Mouse (Mus musculus) liver, adult (tissue): Measurements from ENCODE around the gene Zfp422.

Source experiments
- GATA4 ChIP-seq: IDR thresholded peaks from 2 replicates; pipeline ENCODE4 v1.6.1; 2014; ENCODE audit warnings: mild to moderate bottlenecking, low read length; ENCODE audit not compliant: insufficient replicate concordance

Gene Zfp422

DNA sequence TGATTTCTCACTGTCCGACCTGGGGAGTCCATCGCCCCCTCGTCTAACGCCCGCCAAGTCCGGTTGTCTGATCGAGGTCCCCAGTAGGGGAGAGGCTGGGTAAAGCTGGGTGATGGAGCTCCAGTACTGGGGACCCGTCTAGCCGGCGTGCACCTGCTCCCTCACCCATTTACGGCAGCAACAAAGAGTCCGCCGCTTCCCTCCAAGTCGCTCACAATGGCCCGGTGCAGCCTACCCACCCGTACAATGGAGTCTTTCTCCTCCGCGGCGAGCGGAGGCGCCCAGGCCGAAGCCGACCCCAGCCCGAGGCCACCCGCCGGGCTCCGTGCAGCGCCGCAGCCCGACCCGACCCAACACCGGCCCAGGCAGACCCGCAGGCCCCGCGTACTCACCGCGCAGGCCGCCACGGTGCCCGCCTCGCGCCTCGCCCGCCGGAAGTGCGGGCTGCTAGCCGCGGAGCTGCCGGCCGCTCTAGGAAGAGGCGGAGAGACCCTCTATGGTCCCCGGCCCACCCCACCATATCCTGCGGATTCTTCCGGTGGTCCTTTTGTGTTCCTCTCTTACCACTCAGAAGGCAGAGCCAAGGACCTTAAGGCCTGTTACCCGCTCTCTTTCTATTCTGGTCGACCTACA, at the start of gene Zfp422:
Gene Zfp422, minus strand, starts transcription at position 461 of the 633 bp plus-strand sequence.
- no peak for TF ChIP-seq GATA4

DNA sequence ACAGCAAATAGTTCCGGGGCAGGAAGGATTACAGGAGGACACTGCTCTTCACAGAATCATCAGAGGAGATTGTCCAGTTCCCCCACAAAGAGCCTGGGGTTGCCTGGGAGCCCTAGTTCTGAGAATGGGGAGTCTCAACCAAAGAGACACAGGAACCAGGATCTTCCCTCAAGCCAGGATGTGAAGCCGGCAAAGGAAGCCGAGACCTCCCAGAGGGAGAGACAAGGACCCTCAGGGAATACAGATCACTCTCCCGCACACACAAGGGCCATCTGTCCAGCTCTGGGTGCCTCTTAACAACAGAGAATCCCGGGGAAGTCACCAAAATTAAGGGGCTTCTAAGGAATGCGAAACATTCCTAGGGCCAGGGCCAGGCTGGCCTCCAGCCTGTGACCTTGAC, 48.5 kb upstream of the Zfp422 start:
- TF ChIP-seq GATA4, result no peak

DNA sequence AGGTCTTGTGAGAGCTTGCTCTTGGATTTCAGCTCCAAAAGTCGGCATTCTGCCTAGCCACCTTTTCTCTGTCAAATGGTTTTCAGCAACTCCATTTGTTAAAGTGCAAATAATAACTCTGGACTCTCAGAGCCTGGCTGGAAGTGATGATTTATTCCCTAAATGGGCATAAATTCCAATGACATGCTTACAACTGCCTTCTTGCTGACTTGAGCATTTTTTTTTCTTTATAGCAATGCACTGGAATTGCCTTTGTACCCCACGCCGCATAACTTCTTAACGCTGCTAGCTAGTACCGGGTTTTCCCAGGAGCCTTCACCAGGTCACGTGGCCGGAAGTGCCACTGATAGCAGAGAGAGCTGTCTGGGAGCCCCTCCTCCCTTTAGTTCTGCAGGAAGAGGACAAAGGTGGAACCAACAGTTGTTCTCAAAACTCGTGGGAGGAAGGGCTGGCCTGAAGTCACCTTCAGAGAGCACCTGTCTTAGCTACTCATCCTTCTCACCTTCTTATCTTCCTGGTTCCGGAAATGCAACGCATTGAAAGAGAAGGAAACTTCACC, 47.6 kb upstream of the Zfp422 start:
- TF ChIP-seq GATA4, result no peak

DNA sequence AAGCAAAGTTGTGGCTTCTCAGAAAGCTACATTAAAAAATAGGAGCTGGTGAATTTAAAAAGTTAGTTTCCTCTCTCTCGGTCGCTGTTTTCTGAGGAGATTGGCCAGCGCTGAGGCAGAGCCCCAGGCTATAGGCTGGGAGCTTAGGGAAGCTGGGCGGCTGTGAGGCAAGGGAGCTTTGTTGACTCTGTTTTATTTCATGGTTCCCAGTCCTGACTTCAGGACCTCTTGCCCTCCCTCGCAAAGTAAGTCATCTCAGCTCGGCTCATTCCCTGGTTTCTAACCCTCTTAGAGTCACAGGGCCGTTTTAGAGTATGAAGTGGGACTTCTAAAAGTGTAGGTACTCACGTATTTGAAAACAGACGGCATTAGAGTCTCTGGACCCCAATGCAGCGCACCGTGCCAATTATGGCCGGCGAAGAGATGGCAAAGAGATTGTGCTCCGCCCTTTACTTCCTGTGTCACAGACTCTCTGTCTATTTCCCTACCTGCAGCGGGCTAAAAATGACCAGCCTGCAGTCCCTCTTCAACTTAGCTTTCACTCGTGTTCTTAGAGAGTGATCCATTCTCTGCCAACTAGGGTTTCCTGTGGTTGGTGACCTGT, 45.6 kb upstream of the Zfp422 start:
- TF ChIP-seq GATA4, result no peak

DNA sequence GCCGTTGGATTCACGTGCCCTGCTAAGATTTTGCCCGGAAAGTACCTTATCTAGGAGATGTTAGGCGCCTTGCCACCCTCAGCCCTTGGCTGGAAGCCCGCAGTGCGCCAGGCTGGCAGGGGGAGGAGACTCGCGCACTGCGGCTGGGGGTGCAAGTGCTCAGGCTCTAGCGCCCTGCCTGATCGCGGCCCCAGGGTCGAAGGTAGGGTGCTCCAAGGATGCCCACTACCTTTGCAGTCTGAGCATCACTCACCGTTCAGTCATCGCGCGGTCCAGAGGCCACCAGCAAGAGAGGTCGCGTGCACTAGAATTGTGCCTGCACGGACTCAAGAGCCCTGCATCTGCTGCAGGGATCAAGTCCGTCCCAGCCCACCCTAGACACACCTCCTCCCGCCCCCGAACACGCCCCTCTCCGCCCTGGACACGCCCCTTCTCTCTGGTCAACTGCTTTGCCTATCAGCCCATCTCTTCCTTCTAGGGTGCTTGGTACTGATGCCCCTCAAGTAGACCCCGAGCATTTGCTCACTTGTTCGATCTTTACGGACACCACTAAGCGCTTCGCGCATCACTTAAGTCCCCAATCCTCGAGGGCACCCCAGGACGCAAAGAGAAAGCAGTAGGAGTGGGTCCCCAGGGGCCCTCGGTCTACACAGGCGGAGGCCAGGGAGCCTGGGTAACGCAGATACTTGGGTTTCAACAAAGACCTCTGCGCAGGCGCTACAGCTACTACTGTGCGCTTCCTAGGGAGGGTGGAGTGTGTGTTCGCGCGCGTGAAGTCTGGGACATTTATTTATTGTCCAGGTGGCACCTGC, 44.9 kb upstream of the Zfp422 start, which contains the start of gene Rassf4:
Gene Rassf4, minus strand, starts transcription at position 482 of the 812 bp plus-strand sequence.
- no peak for TF ChIP-seq GATA4

DNA sequence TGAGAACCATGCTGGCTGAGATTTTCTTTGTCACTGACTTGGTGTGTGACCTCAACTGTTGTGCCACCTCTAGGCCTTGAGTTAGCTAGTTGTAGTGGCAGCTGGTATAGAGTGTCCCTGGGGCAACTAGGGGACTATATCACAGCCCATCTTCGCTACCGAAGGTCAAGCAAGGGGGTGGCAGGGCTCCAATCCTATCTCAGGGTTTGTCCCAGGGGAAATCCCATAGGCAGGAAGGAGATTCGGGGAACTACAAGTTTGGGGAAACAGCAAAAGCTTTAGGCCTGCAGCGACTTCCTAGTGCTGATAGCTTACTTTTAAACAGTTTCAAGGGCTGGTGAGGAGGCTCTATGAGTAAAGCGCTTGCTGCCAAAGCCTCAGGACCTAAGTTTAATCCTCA, 43.5 kb upstream of the Zfp422 start:
- TF ChIP-seq GATA4, result no peak

DNA sequence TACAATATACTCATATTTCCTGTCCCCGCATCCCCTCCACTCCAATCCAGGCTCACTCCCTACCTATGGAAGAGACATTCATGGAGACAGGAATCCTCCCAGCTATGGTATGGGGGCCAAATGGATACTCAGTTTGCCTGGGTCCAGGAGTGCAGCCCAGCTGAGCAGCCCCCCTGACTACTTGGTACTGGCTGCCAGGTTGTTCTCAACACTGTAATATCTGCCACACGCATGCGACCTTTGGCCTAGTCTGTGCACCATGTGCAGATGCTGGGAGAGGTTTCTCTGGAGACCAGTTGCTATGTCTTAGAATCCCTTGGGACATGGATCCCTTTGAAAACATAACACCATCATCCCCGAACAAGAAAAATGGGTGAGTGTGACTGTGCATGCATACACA, 43.0 kb upstream of the Zfp422 start:
- no peak for TF ChIP-seq GATA4

DNA sequence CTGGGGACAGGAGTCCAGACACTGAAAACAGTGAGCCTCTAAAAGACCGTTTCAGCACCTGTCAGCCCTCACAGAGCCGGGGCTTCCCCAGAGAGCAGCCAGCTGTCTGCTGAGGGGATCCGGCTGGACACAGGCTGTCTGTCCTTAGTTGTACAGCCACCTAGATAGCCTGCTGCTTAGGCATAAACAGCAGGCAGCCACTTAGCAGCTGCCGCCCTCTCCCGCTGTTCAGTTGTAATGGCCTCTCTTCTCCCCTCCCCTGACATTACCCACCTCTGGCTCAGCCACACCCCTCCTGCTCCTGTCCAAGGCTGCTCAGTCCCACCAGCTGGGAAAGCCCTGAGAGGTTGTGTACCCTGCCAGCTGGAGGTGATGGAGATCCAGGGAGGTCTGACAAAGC, 42.2 kb upstream of the Zfp422 start:
- TF ChIP-seq GATA4, result no peak

DNA sequence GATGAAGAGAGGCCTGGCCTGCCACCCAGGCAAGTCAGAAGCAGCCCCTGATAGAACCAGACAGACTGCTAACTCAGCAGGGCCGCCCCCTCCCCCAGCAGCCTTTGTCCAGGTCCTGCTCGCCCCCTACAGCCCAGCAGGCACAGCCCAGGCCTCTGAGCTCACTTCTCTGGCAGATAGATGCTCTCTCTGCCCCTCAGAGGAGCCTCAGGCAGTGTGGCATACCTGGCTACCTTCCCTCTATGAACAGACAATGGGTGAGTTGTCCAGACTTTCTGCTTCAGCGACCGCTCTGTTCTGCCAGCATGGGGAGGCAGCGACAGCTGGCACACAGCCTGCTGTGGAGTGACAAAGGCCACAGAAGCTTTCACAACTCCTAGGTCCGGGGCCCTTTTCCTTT, 41.3 kb upstream of the Zfp422 start:
- no peak for TF ChIP-seq GATA4

DNA sequence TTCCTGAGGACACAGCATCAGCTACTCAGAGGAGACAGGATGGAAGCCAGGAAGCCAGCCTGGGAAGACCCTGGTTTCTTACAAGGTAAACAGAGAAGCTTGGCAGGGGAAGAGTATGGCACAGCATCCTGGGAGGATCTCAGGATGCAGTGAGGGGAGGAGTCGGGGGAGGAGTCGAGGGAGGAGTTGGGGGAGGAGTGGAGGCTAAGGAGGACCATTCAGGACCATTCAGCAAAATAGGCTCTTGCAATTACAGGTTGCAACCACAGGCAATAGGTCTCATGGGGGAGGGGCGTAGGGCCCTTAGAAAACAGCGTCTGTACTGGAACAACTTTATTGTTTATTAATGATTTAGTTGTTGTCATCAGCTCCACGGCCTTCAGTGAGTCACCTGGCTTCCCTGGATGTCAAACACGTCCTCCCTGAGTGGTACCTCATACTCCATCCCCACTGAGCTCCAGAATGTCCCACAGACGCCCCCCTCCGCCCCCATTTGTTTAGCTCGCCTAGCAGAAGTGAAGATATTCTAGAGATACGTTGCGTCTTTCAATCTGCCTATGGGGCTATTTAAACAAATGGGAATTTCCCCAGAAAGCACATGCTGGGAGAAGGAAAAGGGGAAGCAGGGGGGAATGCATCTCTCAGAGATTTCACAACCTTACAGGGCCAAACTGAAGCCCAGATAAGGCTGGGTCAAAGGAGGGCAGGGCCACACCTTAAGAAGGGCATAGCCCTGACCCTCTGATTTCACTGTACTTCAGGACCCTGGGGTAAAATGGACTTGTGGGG, 40.1 kb upstream of the Zfp422 start:
- no peak for TF ChIP-seq GATA4

DNA sequence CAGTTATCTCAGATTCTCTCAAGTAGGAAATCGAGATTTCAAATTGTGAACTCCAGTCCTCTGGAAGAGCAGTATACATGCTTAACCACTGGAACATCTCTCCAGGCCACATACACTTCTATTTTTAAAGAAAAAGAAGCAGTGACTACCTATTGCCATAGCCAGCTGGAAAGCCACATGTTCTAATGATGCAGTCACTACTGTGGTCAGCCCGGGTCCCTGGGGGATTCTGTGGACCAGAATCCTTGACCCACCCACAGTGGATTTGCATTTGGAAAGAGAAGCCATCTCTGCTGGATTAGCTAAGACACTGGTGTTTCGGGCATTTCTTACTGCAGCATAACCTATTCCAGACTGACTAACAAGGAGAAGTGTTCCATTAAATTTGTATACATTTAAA, 38.6 kb upstream of the Zfp422 start:
- TF ChIP-seq GATA4, result no peak

DNA sequence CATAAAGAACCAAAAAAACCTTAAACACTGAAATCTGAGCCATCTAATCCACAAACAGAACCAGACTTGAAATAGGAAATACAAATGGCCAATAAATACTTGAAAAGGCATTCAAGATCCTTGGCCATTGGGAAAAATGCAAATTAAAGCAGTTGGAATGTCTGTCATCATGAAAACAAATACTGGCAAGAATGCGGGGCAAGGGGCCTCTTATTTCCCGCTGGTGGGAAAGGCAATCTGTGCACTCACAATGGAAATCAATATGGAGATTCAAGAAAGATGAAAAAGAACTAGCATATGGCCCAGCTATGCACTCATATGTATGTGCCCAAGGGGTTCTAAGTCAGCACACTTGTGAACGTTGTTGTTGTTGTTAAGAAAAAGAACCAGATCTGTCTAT, 38.1 kb upstream of the Zfp422 start:
- no peak for TF ChIP-seq GATA4

DNA sequence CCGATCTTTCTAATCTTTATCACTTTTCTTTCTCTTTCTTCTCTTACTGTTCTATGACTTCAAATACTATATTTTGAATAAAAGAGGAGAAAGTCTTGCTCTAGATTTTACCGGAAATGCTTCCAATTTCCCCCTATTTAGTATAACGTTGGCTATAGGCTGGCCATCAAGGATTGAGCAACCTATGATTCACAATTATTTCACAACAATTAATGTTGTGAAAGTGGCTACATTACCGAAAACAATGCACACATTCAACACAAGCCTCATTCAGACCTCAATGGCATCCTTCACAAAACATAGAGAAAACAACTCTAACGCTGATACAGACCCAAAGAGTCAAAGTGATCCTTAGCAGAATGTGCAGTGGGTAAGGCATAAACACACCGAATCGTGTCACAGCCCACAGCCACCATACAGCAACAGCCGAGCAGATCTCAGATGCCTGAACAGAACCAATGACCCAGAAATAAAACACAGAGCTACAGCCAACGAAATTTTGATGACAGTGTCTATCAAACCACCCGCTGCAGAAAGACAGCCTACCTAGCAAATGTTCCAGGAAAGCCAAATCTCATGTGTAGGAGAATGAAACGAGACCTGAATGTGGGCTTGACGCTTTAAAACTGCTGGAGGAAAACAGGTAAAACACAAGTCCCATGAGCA, 37.4 kb upstream of the Zfp422 start:
- TF ChIP-seq GATA4, result no peak

DNA sequence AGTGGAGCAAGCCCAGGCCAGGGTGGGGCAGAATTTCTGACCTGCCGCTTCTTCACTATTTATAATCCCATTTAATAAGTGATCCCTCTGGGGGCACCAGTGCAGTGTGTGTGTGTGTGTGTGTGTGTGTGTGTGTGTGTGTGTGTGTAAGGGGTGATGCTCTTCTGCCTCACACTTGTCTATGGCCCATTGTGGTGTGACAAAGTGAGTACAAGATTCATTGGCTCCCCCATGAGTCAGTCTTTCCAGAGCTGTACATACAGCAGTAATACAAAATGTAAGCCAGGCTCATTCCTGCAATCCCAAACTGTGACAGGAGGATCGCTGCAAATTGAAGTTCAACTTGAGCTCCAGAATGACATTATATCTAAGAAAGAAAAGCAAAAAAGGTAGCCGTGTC, 36.0 kb upstream of the Zfp422 start:
- TF ChIP-seq GATA4, result no peak

DNA sequence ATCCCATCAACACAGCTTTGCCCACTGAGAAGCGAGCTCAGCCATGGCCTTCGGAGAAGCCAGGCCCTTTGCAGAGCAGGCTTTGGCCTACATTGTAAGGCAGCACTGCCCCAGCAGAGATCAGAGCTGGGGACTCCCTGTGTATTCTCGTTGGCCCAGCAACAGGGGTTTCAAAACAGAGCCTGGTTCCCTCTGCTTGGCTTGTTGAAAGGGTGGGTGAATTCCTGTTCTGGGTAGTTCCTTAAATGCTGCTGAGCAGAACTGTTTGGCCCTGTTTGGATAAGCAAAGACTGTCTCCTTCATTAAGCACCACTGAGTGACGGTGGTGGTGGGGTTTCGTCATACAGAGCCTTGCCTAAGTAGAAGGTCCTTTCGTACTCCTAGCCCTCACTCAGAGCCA, 35.2 kb upstream of the Zfp422 start:
- no peak for TF ChIP-seq GATA4

DNA sequence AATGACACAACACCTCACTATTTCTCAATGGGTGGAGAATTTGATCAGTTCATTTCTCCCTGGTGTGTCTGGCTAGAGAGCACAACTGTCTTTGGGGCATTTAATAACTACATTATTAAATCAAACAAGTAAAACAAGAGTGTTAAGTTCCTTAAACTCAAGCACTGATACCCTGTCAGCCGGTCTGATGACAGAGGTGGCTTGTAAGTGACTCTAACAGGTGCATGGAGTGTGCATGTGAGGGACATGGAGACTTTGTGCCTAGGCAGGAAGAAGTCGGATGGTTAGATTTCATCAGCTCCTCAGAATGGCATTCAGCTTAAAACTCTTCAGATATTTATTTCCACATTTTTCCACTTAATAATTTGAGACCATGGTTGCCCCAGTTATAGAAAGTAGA, 34.6 kb upstream of the Zfp422 start:
- no peak for TF ChIP-seq GATA4
